Mouse (Mus musculus): ENCODE measurements at regions not wholly inside any gene's neighbourhood (a gene's known extent, or its start where the extent isn't known, plus 50 kb on each side); places are given as distances from the start of the nearest gene placed in this dataset.

- DNase-seq (ENCODE audit: low spot score in 2 of 2) = no peak
These were observed 82.1 kb downstream of the Cstad start for GRCm38 (mm10) chr2:30676833-30677459.

- DNase-seq (ENCODE audit: low spot score in 2 of 2) = no peak
These were observed 81.6 kb downstream of the Cstad start for GRCm38 (mm10) chr2:30676450-30676832.

- no peak for DNase-seq (ENCODE audit: low spot score in 2 of 2)
These were observed 81.0 kb downstream of the Cstad start for GRCm38 (mm10) chr2:30675839-30676238.

- DNase-seq (ENCODE audit: low spot score in 2 of 2) = no peak
These were observed 76.2 kb downstream of the Cstad start for GRCm38 (mm10) chr2:30670836-30671586.

GRCm38 (mm10) chr2:30667468-30667867 is 72.6 kb downstream of the Cstad start:
- no peak for DNase-seq (ENCODE audit: low spot score in 2 of 2)

GRCm38 (mm10) chr2:30661147-30661546 is 66.3 kb downstream of the Cstad start:
- no peak for DNase-seq (ENCODE audit: low spot score in 2 of 2)

- no peak for DNase-seq (ENCODE audit: low spot score in 2 of 2)
These were observed 65.8 kb downstream of the Cstad start for GRCm38 (mm10) chr2:30660613-30660991.

- no peak for DNase-seq (ENCODE audit: low spot score in 2 of 2)
These were observed 65.2 kb downstream of the Cstad start for GRCm38 (mm10) chr2:30659836-30660612.

GRCm38 (mm10) chr2:30658844-30659555 is 64.2 kb downstream of the Cstad start:
- DNase-seq (ENCODE audit: low spot score in 2 of 2) = peak in 1 of 2 experiments; percentile 31
